Mouse (Mus musculus): ENCODE results near the gene Opa1. TPM values are rescaled to one million over a fixed set of nuclear protein-coding genes. Genes with fewer than 3 reads are reported as not detected.

The Opa1 gene
- polyA plus RNA-seq, 1 experiment from 2014 or later: 46.8 TPM

GRCm38 (mm10) chr16:29682555-29683431, 103.7 kb downstream of the Opa1 start:
- H3K27me3 ChIP-seq: peaks cover 58% of the 10 kb centered on the region

GRCm38 (mm10) chr16:29683563-29683962, 104.4 kb downstream of the Opa1 start:
- H3K4me3 ChIP-seq: no peak overlapping the region
- 3% methylated on average over 12 of the region's 12 CpGs for WGBS
- no peaks in the 10 kb centered on the region for H3K36me3 ChIP-seq
- peaks cover 62% of the 10 kb centered on the region for H3K27me3 ChIP-seq
- ATAC-seq (ENCODE audit: low FRiP score): peak; percentile 74
- H3K9me3 ChIP-seq (replicated peaks): no peaks in the 10 kb centered on the region
- peak overlapping the region; percentile 66 for H3K27ac ChIP-seq
- peak overlapping the region; percentile 46 for H3K4me2 ChIP-seq (replicated peaks)
- peaks cover 32% of the 10 kb centered on the region for H3K4me1 ChIP-seq
- H3K9ac ChIP-seq: peak overlapping the region; percentile 46

More at GRCm38 (mm10) chr16:29682555-29683431, 103.7 kb downstream of the Opa1 start:
- ATAC-seq (ENCODE audit: low FRiP score): peak; percentile 63
- peak overlapping the region; percentile 46 for H3K4me2 ChIP-seq (replicated peaks)
- WGBS: 12% methylated on average over 17 of the region's 17 CpGs
- peaks cover 25% of the 10 kb centered on the region for H3K4me1 ChIP-seq
- peak overlapping the region; percentile 66 for H3K27ac ChIP-seq
- H3K9ac ChIP-seq: peak overlapping the region; percentile 46
- H3K9me3 ChIP-seq (replicated peaks): no peaks in the 10 kb centered on the region
- H3K36me3 ChIP-seq: no peaks in the 10 kb centered on the region
- H3K4me3 ChIP-seq: no peak overlapping the region; the same call in 1 of the 2 replicates

- 53% methylated on average over 2 of the region's 2 CpGs for WGBS
- H3K27me3 ChIP-seq: peaks cover 61% of the 10 kb centered on the region
- peaks cover 34% of the 10 kb centered on the region for H3K4me1 ChIP-seq
- ATAC-seq (ENCODE audit: low FRiP score): no peak
- H3K4me2 ChIP-seq (replicated peaks): no peak overlapping the region
- H3K9me3 ChIP-seq (replicated peaks): no peaks in the 10 kb centered on the region
- no peak overlapping the region for H3K9ac ChIP-seq
- H3K27ac ChIP-seq: no peak overlapping the region; the same call in 1 of the 2 replicates
- no peak overlapping the region for H3K4me3 ChIP-seq
- no peaks in the 10 kb centered on the region for H3K36me3 ChIP-seq
Measured at GRCm38 (mm10) chr16:29684111-29684510, 105.0 kb downstream of the Opa1 start.

- H3K9ac ChIP-seq: no peak overlapping the region
- 94% methylated on average over 2 of the region's 2 CpGs for WGBS
- peaks cover 61% of the 10 kb centered on the region for H3K27me3 ChIP-seq
- H3K27ac ChIP-seq: no peak overlapping the region
- H3K4me2 ChIP-seq (replicated peaks): no peak overlapping the region
- peaks cover 37% of the 10 kb centered on the region for H3K4me1 ChIP-seq
- H3K9me3 ChIP-seq (replicated peaks): no peaks in the 10 kb centered on the region
- no peak for ATAC-seq (ENCODE audit: low FRiP score)
- no peak overlapping the region for H3K4me3 ChIP-seq
- H3K36me3 ChIP-seq: no peaks in the 10 kb centered on the region
Measured at GRCm38 (mm10) chr16:29684641-29685040, 105.5 kb downstream of the Opa1 start.

GRCm38 (mm10) chr16:29686141-29686540, 107.0 kb downstream of the Opa1 start:
- no peak for ATAC-seq (ENCODE audit: low FRiP score)
- H3K36me3 ChIP-seq: no peaks in the 10 kb centered on the region
- WGBS: 49% methylated on average over 6 of the region's 6 CpGs
- H3K9ac ChIP-seq: no peak overlapping the region
- H3K27ac ChIP-seq: no peak overlapping the region
- H3K27me3 ChIP-seq: peaks cover 50% of the 10 kb centered on the region
- no peaks in the 10 kb centered on the region for H3K9me3 ChIP-seq (replicated peaks)
- H3K4me2 ChIP-seq (replicated peaks): no peak overlapping the region
- H3K4me3 ChIP-seq: no peak overlapping the region
- peaks cover 33% of the 10 kb centered on the region for H3K4me1 ChIP-seq

GRCm38 (mm10) chr16:29687987-29688885, 109.1 kb downstream of the Opa1 start:
- H3K27ac ChIP-seq: peak overlapping the region; percentile 57
- WGBS: 47% methylated on average over 17 of the region's 17 CpGs
- peak; percentile 80 for ATAC-seq (ENCODE audit: low FRiP score)

GRCm38 (mm10) chr16:29689187-29689819, 110.2 kb downstream of the Opa1 start:
- Histone ChIP-seq H3K4me1 (peaks cover 28% of the 10 kb centered on the region), H3K9me3 (replicated peaks) (no peaks in the 10 kb centered on the region), H3K27me3 (peaks cover 55% of the 10 kb centered on the region), H3K9ac (no peak overlapping the region), H3K36me3 (no peaks in the 10 kb centered on the region), H3K4me2 (replicated peaks) (no peak overlapping the region), H3K4me3 (no peak overlapping the region), H3K27ac (no peak overlapping the region; the same call in 1 of the 2 replicates)
- no peak for ATAC-seq (ENCODE audit: low FRiP score)
- WGBS: 64% methylated on average over 11 of the region's 11 CpGs

More at GRCm38 (mm10) chr16:29687987-29688885, 109.1 kb downstream of the Opa1 start:
- Histone ChIP-seq H3K4me2 (replicated peaks) (no peak overlapping the region), H3K36me3 (no peaks in the 10 kb centered on the region), H3K27me3 (peaks cover 44% of the 10 kb centered on the region), H3K4me3 (no peak overlapping the region), H3K4me1 (peaks cover 28% of the 10 kb centered on the region), H3K9ac (no peak overlapping the region), H3K9me3 (replicated peaks) (no peaks in the 10 kb centered on the region)

GRCm38 (mm10) chr16:29693025-29693682, 114.0 kb downstream of the Opa1 start:
- WGBS: 28% methylated on average over 5 of the region's 5 CpGs
- Histone ChIP-seq H3K4me1 (peaks cover 25% of the 10 kb centered on the region), H3K9me3 (replicated peaks) (no peaks in the 10 kb centered on the region), H3K27ac (peak overlapping the region; percentile 25; the same call in 1 of the 2 replicates), H3K4me3 (no peak overlapping the region), H3K27me3 (peaks cover 36% of the 10 kb centered on the region), H3K4me2 (replicated peaks) (no peak overlapping the region), H3K36me3 (no peaks in the 10 kb centered on the region), H3K9ac (no peak overlapping the region)
- ATAC-seq (ENCODE audit: low FRiP score): no peak

GRCm38 (mm10) chr16:29693791-29694419, 114.8 kb downstream of the Opa1 start:
- peak; percentile 46; the same call in 1 of the 2 replicates for ATAC-seq (ENCODE audit: low FRiP score)
- Histone ChIP-seq H3K4me1 (peaks cover 19% of the 10 kb centered on the region), H3K4me3 (no peak overlapping the region), H3K4me2 (replicated peaks) (no peak overlapping the region), H3K9ac (no peak overlapping the region), H3K9me3 (replicated peaks) (peaks cover 3% of the 10 kb centered on the region; the same call in 1 of the 2 replicates), H3K27me3 (peaks cover 36% of the 10 kb centered on the region), H3K36me3 (no peaks in the 10 kb centered on the region), H3K27ac (no peak overlapping the region)
- WGBS: 67% methylated on average over 6 of the region's 6 CpGs

- peaks cover 30% of the 10 kb centered on the region for H3K27me3 ChIP-seq
- peaks cover 16% of the 10 kb centered on the region for H3K4me1 ChIP-seq
- ATAC-seq (ENCODE audit: low FRiP score): peak; percentile 63
- peaks cover 3% of the 10 kb centered on the region; the same call in 1 of the 2 replicates for H3K9me3 ChIP-seq (replicated peaks)
- H3K9ac ChIP-seq: no peak overlapping the region
- H3K36me3 ChIP-seq: no peaks in the 10 kb centered on the region
- 64% methylated on average over 9 of the region's 9 CpGs for WGBS
- no peak overlapping the region for H3K4me2 ChIP-seq (replicated peaks)
- 0 out of 2 replicates have a peak overlapping the region, but pooled peaks have one; percentile 30 for H3K27ac ChIP-seq
- H3K4me3 ChIP-seq: no peak overlapping the region
Measured at GRCm38 (mm10) chr16:29694420-29694959, 115.4 kb downstream of the Opa1 start.
